Mouse (Mus musculus) ES-E14 (cell line): ENCODE results near the gene Osbpl6.

Source experiments
- CHD2 ChIP-seq: IDR thresholded peaks from 2 replicates; pipeline ENCODE4 v1.6.1; 2014; ENCODE audit warnings: mild to moderate bottlenecking, low read depth, low read length, inconsistent platforms
- HCFC1 ChIP-seq: IDR thresholded peaks from 2 replicates; pipeline ENCODE4 v1.6.1; 2012; ENCODE audit warnings: low read length, inconsistent platforms, borderline replicate concordance; ENCODE audit not compliant: insufficient read depth
- MAFK ChIP-seq: IDR thresholded peaks from 2 replicates; pipeline ENCODE4 v1.6.1; 2014; ENCODE audit warnings: mild to moderate bottlenecking, low read depth, low read length, inconsistent platforms; ENCODE audit not compliant: insufficient read depth
- ZC3H11A ChIP-seq: IDR thresholded peaks from 2 replicates; pipeline ENCODE4 v1.6.1; 2012; ENCODE audit warnings: low read depth, mild to moderate bottlenecking, inconsistent platforms, low read length, borderline replicate concordance
- ZNF384 ChIP-seq: IDR thresholded peaks from 2 replicates; pipeline ENCODE4 v1.6.1; 2012; ENCODE audit warnings: low read depth, low read length, inconsistent platforms

GRCm38 (mm10) chr2:76496006-76496748 is 89.9 kb downstream of the Osbpl6 start:
- TF ChIP-seq HCFC1 (no peak), ZNF384 (no peak), ZC3H11A (no peak), CHD2 (no peak), MAFK (no peak)
